Mouse (Mus musculus): ENCODE measurements around the gene Qrich1.

- no peak for TF ChIP-seq CTCF (IDR thresholded peaks at IDR 0.05; ENCODE audit: low read depth)
- no peak for TF ChIP-seq EP300 (IDR thresholded peaks at IDR 0.05; ENCODE audit: low read depth)
These were observed 14.3 kb downstream of the Qrich1 start for GRCm38 (mm10) chr9:108530954-108531353.
